Mouse (Mus musculus): ENCODE data around the gene Gm10382.
"Not testable (repeated sequence)": the region's sequence is repeated elsewhere in the genome, so short reads cannot be mapped to it uniquely, and the experiment has no call there.

Gm10382 gene

GRCm38 (mm10) chr5:125368568-125368967 lies 20.6 kb upstream of the Gm10382 start:
- in situ Hi-C loops (cut with MboI, MseI): loop anchor here in 1 of 2 experiments (5.0 kb wide), 1 partner anchor 91 kb away; no protein-coding TSS in a partner anchor

DNA sequence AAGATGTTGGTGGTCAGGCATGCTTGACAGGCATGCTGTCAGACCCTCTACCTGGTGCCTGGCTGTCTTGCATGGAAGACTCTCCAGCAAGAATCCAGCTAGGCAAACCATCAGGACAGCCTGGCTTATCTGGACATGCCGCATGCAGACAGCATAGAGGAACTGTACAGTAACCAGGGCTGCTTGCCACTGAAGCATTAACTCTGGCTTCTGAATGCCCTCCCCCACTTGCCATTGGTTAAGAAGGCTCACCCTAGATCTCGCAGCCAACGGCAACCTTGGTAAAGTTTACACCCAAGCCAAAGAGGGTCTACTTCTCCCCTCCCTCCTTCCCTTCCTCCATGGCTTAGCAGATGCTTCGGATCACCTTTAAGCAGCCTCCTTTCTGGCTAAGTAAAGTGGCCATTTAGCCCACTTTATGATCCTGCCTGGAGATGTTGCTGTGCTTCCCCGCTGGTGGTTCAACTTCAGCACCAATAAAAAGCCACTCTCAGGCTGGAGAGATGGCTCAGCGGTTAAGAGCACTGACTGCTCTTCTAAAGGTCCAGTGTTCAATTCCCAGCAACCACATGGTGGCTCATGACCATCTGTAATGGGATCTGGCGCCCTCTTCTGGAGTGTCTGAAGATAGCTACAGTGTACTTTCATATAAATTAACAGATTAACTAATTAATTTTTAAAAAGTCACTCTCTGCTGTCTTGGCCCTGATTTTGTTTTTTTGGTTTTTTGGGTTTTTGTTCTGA lies 18.0 kb upstream of the Gm10382 start:
- in situ Hi-C loops (cut with MboI, MseI): no loop called here

GRCm38 (mm10) chr5:125372027-125372426 lies 17.1 kb upstream of the Gm10382 start:
- in situ Hi-C loops (cut with MboI, MseI): no loop called here

GRCm38 (mm10) chr5:125375871-125376270 lies 13.3 kb upstream of the Gm10382 start:
- in situ Hi-C loops (cut with MboI, MseI): no loop called here

DNA sequence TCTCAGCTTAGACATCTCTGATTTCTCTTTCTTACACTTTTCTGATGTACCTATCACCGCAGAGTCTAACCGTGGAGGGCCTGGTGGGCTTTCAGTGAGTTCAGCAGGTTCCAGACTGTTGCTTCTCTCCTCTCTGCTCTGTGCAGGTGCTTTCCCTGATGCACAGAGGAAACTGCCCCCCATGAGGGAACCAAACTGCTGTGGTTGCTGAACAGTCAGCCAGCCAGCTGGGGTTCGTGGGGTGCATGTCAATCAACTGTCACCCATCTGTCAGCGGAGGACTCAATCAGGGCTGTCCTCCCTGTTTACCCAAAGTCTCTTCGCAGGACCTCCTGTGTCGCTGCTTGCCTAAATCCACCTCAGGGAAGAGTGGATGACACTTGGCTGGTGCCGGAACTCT lies 11.9 kb upstream of the Gm10382 start:
- in situ Hi-C loops (cut with MboI, MseI): no loop called here

DNA sequence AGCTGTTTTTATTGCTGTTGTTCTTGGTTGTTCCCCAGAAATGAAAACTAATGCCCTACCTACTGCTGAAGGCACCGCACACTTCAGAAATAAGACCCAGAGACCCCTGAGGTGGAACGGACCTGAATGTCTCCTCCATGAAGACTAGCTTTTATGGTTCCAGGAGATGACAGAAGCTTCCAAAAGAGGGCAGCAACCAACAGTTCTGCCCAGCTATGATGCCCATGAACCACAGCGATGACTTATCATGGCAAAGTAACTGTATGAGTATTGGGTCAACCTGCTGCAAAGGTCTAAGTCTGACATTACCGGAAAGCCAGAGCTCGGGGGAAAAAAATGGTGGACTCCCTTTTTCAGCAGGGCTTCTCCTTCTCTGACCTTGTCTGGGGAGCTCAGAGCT lies 10.2 kb upstream of the Gm10382 start:
- in situ Hi-C loops (cut with MboI, MseI): no loop called here

- in situ Hi-C loops (cut with MboI, MseI): no loop called here
Measured at GRCm38 (mm10) chr5:125381954-125382672, 7.0 kb upstream of the Gm10382 start.

- in situ Hi-C loops (cut with MboI, MseI): no loop called here
Measured at GRCm38 (mm10) chr5:125382673-125383558, 6.2 kb upstream of the Gm10382 start.

DNA sequence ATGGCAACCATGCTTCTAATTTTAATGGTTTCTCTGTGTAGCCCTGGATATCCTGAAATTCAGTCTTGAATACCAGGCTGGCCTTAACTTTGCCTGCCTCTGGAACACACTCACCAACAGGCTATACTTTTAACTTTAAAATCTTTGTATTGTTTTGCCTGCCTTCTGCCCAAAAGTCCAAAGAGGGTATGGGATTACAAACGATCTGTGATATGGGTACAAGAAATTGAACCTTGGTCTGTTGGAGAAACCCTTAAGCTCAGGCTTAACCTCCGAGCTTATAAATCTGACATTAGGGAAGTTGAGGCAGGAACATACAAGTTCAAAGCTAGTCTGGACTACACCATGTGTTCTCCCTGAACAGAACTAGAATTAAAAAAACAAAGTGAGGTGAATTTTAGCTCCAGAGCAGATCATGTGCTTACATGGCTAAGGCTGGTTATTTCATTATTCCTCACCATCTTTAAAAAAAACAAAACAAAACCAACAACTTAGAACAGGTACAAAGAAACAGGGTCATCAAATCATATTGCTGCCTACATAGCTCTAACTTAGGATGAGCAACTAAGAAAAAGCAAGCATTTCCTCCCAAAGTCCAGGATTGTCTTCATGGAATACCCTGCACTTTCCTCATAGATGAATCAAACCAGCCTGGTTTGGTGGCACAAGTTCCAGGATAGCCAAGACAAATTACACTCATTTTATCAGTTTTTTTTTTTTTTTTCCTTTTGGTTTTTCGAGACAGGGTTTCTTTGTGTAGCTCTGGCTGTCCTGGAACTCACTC lies 5.3 kb upstream of the Gm10382 start:
- in situ Hi-C loops (cut with MboI, MseI): no loop called here

GRCm38 (mm10) chr5:125384512-125385214 lies 4.5 kb upstream of the Gm10382 start:
- in situ Hi-C loops (cut with MboI, MseI): no loop called here

GRCm38 (mm10) chr5:125385215-125385940 lies 3.7 kb upstream of the Gm10382 start:
- in situ Hi-C loops (cut with MboI, MseI): no loop called here

- in situ Hi-C loops (cut with MboI, MseI): not testable (repeated sequence)
Measured at GRCm38 (mm10) chr5:125387295-125387694, 1.8 kb upstream of the Gm10382 start.

DNA sequence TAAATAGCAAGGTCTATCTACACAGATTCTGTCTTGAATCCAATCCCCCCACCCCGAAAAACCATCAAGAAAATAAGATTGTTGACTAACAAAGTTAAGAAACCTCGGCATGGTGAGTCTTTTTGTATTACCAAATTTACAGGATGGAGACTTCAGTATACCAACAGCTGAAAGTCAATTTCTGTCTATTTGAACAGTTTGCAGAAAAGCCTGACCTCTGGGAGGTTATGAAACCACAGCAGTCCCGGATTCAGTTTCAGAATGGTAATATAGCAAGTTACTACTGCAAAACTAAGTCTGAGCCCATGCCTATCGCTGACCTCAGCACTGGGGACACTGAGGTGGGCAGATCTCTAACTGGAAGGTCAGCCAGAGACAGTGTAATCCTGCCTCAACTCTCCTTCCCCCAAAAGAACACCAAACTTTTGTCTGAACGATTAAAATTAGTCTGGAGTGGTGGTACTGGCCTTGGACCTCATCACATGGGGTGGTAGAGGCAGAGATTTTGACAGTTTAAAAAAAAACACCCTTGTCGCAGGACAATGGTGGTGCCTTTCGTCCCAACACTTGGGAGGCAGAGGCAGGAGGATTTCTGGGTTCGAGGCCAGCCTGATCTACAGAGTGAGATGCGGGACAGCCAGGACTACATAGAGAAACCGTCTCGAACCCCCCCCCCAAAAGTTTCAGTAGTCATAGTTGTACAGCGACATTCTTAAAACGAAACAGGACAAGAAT lies 597 bp upstream of the Gm10382 start:
- in situ Hi-C loops (cut with MboI, MseI): no loop called here

GRCm38 (mm10) chr5:125389579-125390441 lies 688 bp downstream of the Gm10382 start, which contains the start of gene Ubc:
TSS of gene Ubc (minus strand) at chr5:125390202.
- in situ Hi-C loops (cut with MboI, MseI): no loop called here

- in situ Hi-C loops (cut with MboI, MseI): no loop called here
Measured at GRCm38 (mm10) chr5:125390906-125391477, 1.9 kb downstream of the Gm10382 start.

GRCm38 (mm10) chr5:125391609-125392008 lies 2.5 kb downstream of the Gm10382 start:
- in situ Hi-C loops (cut with MboI, MseI): no loop called here

DNA sequence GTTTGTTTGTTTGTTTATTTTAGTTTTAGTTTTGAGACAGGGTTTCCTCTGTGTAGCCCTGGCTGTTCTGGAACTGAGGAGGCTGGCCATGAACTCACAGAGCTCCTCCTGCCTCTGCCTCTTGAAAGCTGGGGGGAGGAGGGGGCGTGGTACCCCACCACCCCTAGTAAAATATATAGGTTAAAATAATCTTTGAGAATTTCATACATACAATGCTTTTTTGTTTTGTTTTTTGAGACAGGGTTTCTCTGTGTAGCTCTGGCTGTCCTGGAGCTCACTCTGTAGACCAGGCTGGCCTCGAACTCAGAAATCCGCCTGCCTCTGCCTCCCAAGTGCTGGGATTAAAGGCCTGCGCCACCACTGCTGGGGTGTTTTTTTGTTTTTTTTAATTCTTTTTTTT lies 3.1 kb downstream of the Gm10382 start:
- in situ Hi-C loops (cut with MboI, MseI): not testable (repeated sequence)

DNA sequence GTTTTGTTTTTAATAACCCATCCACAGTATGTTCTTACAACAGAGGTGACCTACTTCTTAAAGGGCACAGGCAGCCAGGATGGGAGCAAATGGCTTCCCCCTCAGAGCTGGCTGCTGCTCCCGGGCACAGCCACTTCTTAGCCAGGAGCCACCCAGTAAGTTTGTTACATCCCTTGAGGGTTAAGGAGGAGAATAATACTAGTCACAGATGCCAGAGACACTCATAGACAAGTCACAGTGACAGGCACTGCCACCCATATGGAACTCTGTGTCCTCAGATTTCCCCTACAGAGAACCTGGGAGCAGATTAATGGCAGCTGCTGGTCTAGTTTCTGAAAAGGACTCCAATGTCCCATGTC lies 3.5 kb downstream of the Gm10382 start:
- in situ Hi-C loops (cut with MboI, MseI): no loop called here
